Mouse (Mus musculus): ENCODE results near the gene Pax2. TPM values are rescaled to one million over a fixed set of nuclear protein-coding genes. Genes with fewer than 3 reads are reported as not detected.

Gene Pax2
- polyA plus RNA-seq, 1 experiment from 2014 or later: 0.09 TPM

GRCm38 (mm10) chr19:44817403-44818128 lies 61.7 kb downstream of the Pax2 start:
- no peaks in the 10 kb centered on the region for H3K9me3 ChIP-seq (replicated peaks; ENCODE audit: control insufficient read depth, low read length)
- no peak for DNase-seq (ENCODE audit: low spot score)
- no peaks in the 10 kb centered on the region for H3K36me3 ChIP-seq (ENCODE audit: control insufficient read depth, insufficient read depth, low read length)
- H3K4me1 ChIP-seq (ENCODE audit: control insufficient read depth, insufficient read depth, low read length): peaks cover 7% of the 10 kb centered on the region
- no peak overlapping the region for H3K27ac ChIP-seq (ENCODE audit: low read depth, low read length)
- no peak for ATAC-seq
- 19% methylated on average over 14 of the region's 14 CpGs for WGBS
- 0 out of 2 replicates have a peak, but pooled peaks cover under 1% of the 10 kb centered on the region for H3K27me3 ChIP-seq (replicated peaks; ENCODE audit: control insufficient read depth, insufficient read depth, low read length)
- H3K4me3 ChIP-seq (ENCODE audit: low read depth, low read length): no peak overlapping the region
- no peak overlapping the region for H3K4me2 ChIP-seq (ENCODE audit: low read length)
- no peak overlapping the region for H3K9ac ChIP-seq (ENCODE audit: low read length)

- 77% methylated on average over 6 of the region's 6 CpGs for WGBS
- no peak overlapping the region for H3K4me3 ChIP-seq (ENCODE audit: low read depth, low read length)
- H3K4me1 ChIP-seq (ENCODE audit: control insufficient read depth, insufficient read depth, low read length): peaks cover 7% of the 10 kb centered on the region
- ATAC-seq (no peak), DNase-seq (ENCODE audit: low spot score) (no peak)
- H3K27me3 ChIP-seq (replicated peaks; ENCODE audit: control insufficient read depth, insufficient read depth, low read length): 0 out of 2 replicates have a peak, but pooled peaks cover 5% of the 10 kb centered on the region
- no peak overlapping the region for H3K27ac ChIP-seq (ENCODE audit: low read depth, low read length)
- no peak overlapping the region for H3K4me2 ChIP-seq (ENCODE audit: low read length)
- H3K9ac ChIP-seq (ENCODE audit: low read length): no peak overlapping the region
- H3K9me3 ChIP-seq (replicated peaks; ENCODE audit: control insufficient read depth, low read length): no peaks in the 10 kb centered on the region
- no peaks in the 10 kb centered on the region for H3K36me3 ChIP-seq (ENCODE audit: control insufficient read depth, insufficient read depth, low read length)
These were observed 62.8 kb downstream of the Pax2 start for GRCm38 (mm10) chr19:44818676-44819075.

- Histone ChIP-seq H3K27me3 (replicated peaks; ENCODE audit: control insufficient read depth, insufficient read depth, low read length) (0 out of 2 replicates have a peak, but pooled peaks cover 9% of the 10 kb centered on the region), H3K4me2 (ENCODE audit: low read length) (no peak overlapping the region), H3K9ac (ENCODE audit: low read length) (no peak overlapping the region), H3K4me1 (ENCODE audit: control insufficient read depth, insufficient read depth, low read length) (peaks cover 7% of the 10 kb centered on the region), H3K27ac (ENCODE audit: low read depth, low read length) (no peak overlapping the region), H3K9me3 (replicated peaks; ENCODE audit: control insufficient read depth, low read length) (no peaks in the 10 kb centered on the region), H3K4me3 (ENCODE audit: low read depth, low read length) (no peak overlapping the region), H3K36me3 (ENCODE audit: control insufficient read depth, insufficient read depth, low read length) (no peaks in the 10 kb centered on the region)
- ATAC-seq: no peak
- WGBS: 72% methylated on average over 3 of the region's 3 CpGs
- no peak for DNase-seq (ENCODE audit: low spot score)
These were observed 65.7 kb downstream of the Pax2 start for GRCm38 (mm10) chr19:44821581-44821980.

- Histone ChIP-seq H3K9ac (ENCODE audit: low read length) (no peak overlapping the region), H3K4me1 (ENCODE audit: control insufficient read depth, insufficient read depth, low read length) (peaks cover 5% of the 10 kb centered on the region), H3K36me3 (ENCODE audit: control insufficient read depth, insufficient read depth, low read length) (no peaks in the 10 kb centered on the region), H3K27ac (ENCODE audit: low read depth, low read length) (no peak overlapping the region), H3K4me3 (ENCODE audit: low read depth, low read length) (no peak overlapping the region), H3K27me3 (replicated peaks; ENCODE audit: control insufficient read depth, insufficient read depth, low read length) (0 out of 2 replicates have a peak, but pooled peaks cover 9% of the 10 kb centered on the region), H3K4me2 (ENCODE audit: low read length) (no peak overlapping the region), H3K9me3 (replicated peaks; ENCODE audit: control insufficient read depth, low read length) (no peaks in the 10 kb centered on the region)
- DNase-seq (ENCODE audit: low spot score): no peak
- no peak for ATAC-seq
- 76% methylated on average over 5 of the region's 5 CpGs for WGBS
These were observed 66.5 kb downstream of the Pax2 start for GRCm38 (mm10) chr19:44822295-44822694.

GRCm38 (mm10) chr19:44823657-44824056 lies 67.8 kb downstream of the Pax2 start:
- 56% methylated on average over 3 of the region's 3 CpGs for WGBS
- H3K27me3 ChIP-seq (replicated peaks; ENCODE audit: control insufficient read depth, insufficient read depth, low read length): 0 out of 2 replicates have a peak, but pooled peaks cover 9% of the 10 kb centered on the region
- H3K9ac ChIP-seq (ENCODE audit: low read length): no peak overlapping the region
- H3K4me2 ChIP-seq (ENCODE audit: low read length): no peak overlapping the region
- no peak overlapping the region for H3K4me3 ChIP-seq (ENCODE audit: low read depth, low read length)
- no peaks in the 10 kb centered on the region for H3K9me3 ChIP-seq (replicated peaks; ENCODE audit: control insufficient read depth, low read length)
- H3K36me3 ChIP-seq (ENCODE audit: control insufficient read depth, insufficient read depth, low read length): no peaks in the 10 kb centered on the region
- H3K27ac ChIP-seq (ENCODE audit: low read depth, low read length): no peak overlapping the region
- DNase-seq (ENCODE audit: low spot score): no peak
- H3K4me1 ChIP-seq (ENCODE audit: control insufficient read depth, insufficient read depth, low read length): peaks cover 2% of the 10 kb centered on the region; the same call in 1 of the 2 replicates
- no peak for ATAC-seq

GRCm38 (mm10) chr19:44825216-44825768 lies 69.4 kb downstream of the Pax2 start:
- DNase-seq (ENCODE audit: low spot score) (peak; percentile 34), ATAC-seq (no peak)
- Histone ChIP-seq H3K4me1 (ENCODE audit: control insufficient read depth, insufficient read depth, low read length) (no peaks in the 10 kb centered on the region; the same call in 1 of the 2 replicates), H3K4me2 (ENCODE audit: low read length) (no peak overlapping the region), H3K27ac (ENCODE audit: low read depth, low read length) (no peak overlapping the region), H3K4me3 (ENCODE audit: low read depth, low read length) (no peak overlapping the region), H3K9me3 (replicated peaks; ENCODE audit: control insufficient read depth, low read length) (no peaks in the 10 kb centered on the region), H3K9ac (ENCODE audit: low read length) (no peak overlapping the region), H3K27me3 (replicated peaks; ENCODE audit: control insufficient read depth, insufficient read depth, low read length) (0 out of 2 replicates have a peak, but pooled peaks cover 9% of the 10 kb centered on the region), H3K36me3 (ENCODE audit: control insufficient read depth, insufficient read depth, low read length) (no peaks in the 10 kb centered on the region)
- WGBS: 7% methylated on average over 11 of the region's 11 CpGs

GRCm38 (mm10) chr19:44825819-44826218 lies 70.0 kb downstream of the Pax2 start:
- Histone ChIP-seq H3K9me3 (replicated peaks; ENCODE audit: control insufficient read depth, low read length) (no peaks in the 10 kb centered on the region), H3K27me3 (replicated peaks; ENCODE audit: control insufficient read depth, insufficient read depth, low read length) (0 out of 2 replicates have a peak, but pooled peaks cover 9% of the 10 kb centered on the region), H3K4me3 (ENCODE audit: low read depth, low read length) (no peak overlapping the region), H3K4me2 (ENCODE audit: low read length) (no peak overlapping the region), H3K4me1 (ENCODE audit: control insufficient read depth, insufficient read depth, low read length) (no peaks in the 10 kb centered on the region; the same call in 1 of the 2 replicates), H3K36me3 (ENCODE audit: control insufficient read depth, insufficient read depth, low read length) (no peaks in the 10 kb centered on the region), H3K27ac (ENCODE audit: low read depth, low read length) (no peak overlapping the region), H3K9ac (ENCODE audit: low read length) (no peak overlapping the region)
- DNase-seq (ENCODE audit: low spot score) (no peak), ATAC-seq (no peak)
- 23% methylated on average over 4 of the region's 4 CpGs for WGBS

GRCm38 (mm10) chr19:44833391-44833790 lies 77.5 kb downstream of the Pax2 start:
- no peaks in the 10 kb centered on the region for H3K9me3 ChIP-seq (replicated peaks; ENCODE audit: control insufficient read depth, low read length)
- ATAC-seq (no peak), DNase-seq (ENCODE audit: low spot score) (no peak)
- H3K9ac ChIP-seq (ENCODE audit: low read length): no peak overlapping the region
- no peak overlapping the region for H3K4me3 ChIP-seq (ENCODE audit: low read depth, low read length)
- H3K27me3 ChIP-seq (replicated peaks; ENCODE audit: control insufficient read depth, insufficient read depth, low read length): peaks cover 54% of the 10 kb centered on the region
- H3K4me1 ChIP-seq (ENCODE audit: control insufficient read depth, insufficient read depth, low read length): peaks cover 13% of the 10 kb centered on the region
- H3K27ac ChIP-seq (ENCODE audit: low read depth, low read length): no peak overlapping the region
- H3K4me2 ChIP-seq (ENCODE audit: low read length): no peak overlapping the region
- no peaks in the 10 kb centered on the region for H3K36me3 ChIP-seq (ENCODE audit: control insufficient read depth, insufficient read depth, low read length)
- WGBS: 46% methylated on average over 1 of the region's 1 CpGs

Data from forebrain, embryonic 14.5 days (tissue).